Mouse (Mus musculus) ES-CJ7 (cell line): Measurements from ENCODE around the gene Defb3.
"Not testable (repeated sequence)": the region's sequence is repeated elsewhere in the genome, so short reads cannot be mapped to it uniquely, and the experiment has no call there.

Experiments
- DNase-seq: peaks from one replicate; pipeline ENCODE4 v3.0.0; 2011; ENCODE audit warnings: low read depth, low spot score

The Defb3 gene

DNA sequence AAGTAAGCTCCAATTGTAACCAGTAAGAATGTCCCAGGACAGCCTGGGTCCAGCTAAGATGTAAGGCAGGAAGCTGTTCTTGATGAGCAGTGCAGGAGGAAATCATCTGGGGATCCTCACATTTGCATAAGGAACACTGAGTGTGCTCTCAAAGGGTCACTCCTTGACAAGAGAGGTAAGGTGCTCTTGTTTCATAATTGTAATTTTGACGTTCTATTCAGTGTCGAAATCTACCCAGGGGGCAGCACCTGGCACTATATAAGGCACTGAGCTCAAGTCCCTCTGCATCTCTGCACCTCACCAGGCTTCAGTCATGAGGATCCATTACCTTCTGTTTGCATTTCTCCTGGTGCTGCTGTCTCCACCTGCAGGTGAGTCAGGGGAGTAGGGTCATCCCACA, at the start of gene Defb3:
Gene Defb3, plus strand, starts transcription at position 301 of the 400 bp plus-strand sequence.
- not testable (repeated sequence) for DNase-seq

DNA sequence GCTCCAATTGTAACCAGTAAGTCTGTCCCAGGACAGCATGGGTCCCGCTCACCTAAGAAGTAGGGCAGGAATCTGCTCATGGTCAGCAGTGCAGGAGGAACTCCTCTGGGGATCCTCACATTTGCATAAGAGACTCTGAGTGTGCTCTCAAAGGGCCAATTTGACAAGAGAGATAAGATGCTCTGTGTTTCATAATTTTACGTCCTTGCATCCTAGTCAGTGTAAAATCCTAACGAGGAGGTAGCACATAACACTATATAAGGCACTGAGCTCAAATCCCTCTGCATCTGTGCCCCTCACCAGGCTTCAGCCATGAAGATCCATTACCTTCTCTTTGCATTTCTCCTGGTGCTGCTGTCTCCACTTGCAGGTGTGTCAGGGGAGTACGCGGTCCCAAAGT, 45.9 kb upstream of the Defb3 start, which contains the start of gene Defb5:
Gene Defb5, plus strand, starts transcription at position 301 of the 400 bp plus-strand sequence.
- peak; percentile 1 for DNase-seq

DNA sequence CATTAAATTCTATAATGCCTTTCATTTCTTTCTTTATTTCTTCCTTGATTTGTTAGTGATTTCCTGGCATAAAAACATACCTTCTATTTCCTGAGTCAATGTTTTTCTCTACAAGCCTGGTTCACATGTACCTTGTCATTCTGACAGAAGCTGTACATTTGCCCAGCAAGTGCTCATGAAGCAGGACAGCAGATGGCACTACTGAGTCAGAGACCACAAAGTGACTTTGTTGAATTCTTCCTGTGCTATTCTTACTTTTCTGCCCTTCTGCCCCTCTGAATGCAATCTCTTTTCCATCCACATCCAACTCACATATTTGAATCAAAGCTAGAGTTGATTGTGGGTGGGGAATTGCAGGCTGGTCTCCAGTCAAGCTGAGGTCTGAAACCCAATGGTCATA, 35.0 kb upstream of the Defb3 start:
- peak; percentile 58 for DNase-seq

DNA sequence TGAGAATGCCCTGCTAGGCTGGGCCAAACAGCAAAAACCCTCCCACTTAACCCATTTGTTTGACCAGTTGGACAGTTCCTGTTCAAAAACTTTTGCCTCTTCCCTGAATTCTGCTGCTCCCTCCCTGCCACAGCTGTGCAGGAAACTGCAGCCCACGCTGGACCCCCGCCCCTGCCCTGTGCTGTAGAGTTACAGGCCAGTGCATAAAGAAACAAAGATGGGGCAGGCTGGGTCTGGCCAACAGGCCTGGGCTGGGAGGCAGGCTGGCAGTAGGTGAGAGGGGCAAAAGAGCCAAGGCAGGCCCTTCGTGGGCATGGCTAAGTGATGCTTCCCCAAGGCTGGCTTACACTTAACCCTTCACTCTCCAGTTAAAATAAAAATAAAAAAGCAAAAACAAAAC, 33.5 kb upstream of the Defb3 start:
- no peak for DNase-seq

DNA sequence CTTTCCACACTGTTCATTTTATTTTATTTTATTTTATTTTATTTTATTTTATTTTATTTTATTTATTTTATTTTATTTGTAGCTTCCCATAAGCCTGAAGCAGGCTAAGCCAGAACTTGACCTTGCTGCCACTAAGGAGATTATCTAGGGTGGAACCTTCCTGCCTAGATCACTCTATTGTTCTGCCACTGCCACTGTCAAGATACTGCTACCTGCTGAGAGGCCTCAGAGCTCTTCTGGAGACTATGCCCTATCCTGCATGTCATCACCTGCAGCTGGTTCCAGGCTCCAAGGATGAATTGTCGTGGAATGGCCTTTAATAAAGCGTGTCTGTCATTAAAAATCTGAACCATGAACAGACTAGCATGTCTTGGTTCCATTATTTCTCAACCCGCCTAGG, 5.2 kb downstream of the Defb3 start:
- DNase-seq: peak; percentile 72

DNA sequence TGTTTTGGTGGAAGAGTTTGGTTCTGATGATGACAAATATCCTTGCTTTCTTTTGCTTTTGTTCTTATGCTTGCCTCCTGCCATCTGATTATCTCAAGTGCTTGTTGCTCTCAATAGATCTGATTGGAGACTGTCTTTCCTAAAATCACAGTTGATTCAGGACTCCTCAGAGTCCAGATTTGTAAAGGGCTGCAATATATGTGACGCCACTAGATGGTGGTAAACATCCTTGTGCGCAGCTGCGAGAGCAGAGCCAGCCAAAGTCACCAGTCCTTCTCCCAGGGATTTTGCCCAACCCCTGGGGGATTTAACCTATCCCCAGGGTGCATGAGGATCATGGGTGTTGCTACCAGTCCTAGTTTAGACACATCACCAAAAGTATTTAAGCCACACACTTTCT, 38.7 kb downstream of the Defb3 start:
- DNase-seq: no peak
